Mouse (Mus musculus): Measurements from ENCODE around the gene 9130213A22Rik. TPM values are rescaled to one million over a fixed set of nuclear protein-coding genes. Genes with fewer than 3 reads are reported as not detected.

9130213A22Rik gene
- polyA plus RNA-seq, 1 experiment: not detected

DNA sequence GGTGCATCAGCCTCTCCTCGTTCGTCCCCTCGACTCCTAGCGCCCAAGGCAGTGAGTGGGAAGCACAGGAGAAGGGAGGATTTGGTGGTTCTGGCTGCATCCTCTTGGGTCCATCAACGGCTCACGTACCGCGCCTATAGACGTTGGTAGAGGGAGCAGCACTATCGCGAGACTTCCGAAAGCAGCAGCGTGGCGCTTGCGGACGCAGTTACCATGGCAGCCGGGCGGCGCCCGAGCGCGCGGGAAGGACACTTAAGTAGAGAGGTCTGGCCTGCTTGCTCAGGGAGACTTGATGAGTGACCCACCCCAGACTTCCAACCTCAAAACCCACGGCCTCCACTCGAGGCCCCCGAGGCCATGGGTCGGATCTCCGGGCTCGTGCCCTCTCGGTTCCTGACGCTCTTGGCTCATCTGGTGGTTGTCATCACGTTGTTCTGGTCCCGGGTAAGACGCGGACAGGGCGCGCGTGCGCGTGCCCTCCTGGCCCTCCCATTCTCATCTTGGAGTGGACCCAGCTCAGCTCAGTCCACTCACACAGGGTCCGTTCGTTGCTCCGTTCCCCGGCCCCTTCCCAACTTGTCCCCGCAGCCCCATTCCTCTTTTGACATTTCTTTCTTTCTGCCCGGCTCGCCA lies 51.7 kb downstream of the 9130213A22Rik start, which contains the start of gene Tmem107:
Gene Tmem107 (plus strand): TSS at position 217 of the 633 bp plus-strand sequence.
- Histone ChIP-seq H3K27me3 (ENCODE audit: control insufficient read depth) (no peaks in the 10 kb centered on the region), H3K36me3 (ENCODE audit: control insufficient read depth) (no peaks in the 10 kb centered on the region), H3K9me3 (ENCODE audit: control insufficient read depth, low read length) (no peaks in the 10 kb centered on the region), H3K4me3 (replicated peaks) (peak within 1 kb of the TSS; percentile 77), H3K4me1 (ENCODE audit: control insufficient read depth) (peaks cover 79% of the 10 kb centered on the region)
- TF ChIP-seq GATA1 (IDR thresholded peaks at IDR 0.05; ENCODE audit: low read length) (no peak), TAL1 (IDR thresholded peaks at IDR 0.05; ENCODE audit: low read length) (no peak)

DNA sequence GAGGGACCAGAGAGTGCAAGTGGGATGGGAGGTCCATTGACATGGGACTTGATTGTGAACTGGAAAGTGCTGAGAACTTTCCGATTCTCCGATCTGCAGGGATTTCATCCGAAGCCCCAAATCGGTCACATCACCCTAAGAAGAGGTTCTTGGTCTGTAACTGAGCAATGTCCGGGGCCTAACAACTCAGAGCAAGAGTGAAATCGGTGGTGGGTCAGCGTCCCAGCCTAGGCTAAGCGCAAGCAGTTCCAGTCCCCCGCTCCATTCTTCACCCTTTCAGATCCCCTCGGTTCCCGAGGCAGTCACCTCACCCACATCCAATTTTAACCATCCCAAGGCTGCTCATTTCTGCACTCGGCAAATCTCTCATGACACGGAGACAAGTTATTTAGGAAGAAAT lies 52.3 kb downstream of the 9130213A22Rik start:
- H3K27me3 ChIP-seq (ENCODE audit: control insufficient read depth): no peaks in the 10 kb centered on the region
- no peaks in the 10 kb centered on the region for H3K36me3 ChIP-seq (ENCODE audit: control insufficient read depth)
- H3K9me3 ChIP-seq (ENCODE audit: control insufficient read depth, low read length): no peaks in the 10 kb centered on the region
- H3K4me3 ChIP-seq (replicated peaks): peak overlapping the region; percentile 77
- peaks cover 80% of the 10 kb centered on the region for H3K4me1 ChIP-seq (ENCODE audit: control insufficient read depth)
- TF ChIP-seq TAL1 (IDR thresholded peaks at IDR 0.05; ENCODE audit: low read length) (no peak), GATA1 (IDR thresholded peaks at IDR 0.05; ENCODE audit: low read length) (no peak)

Other genes with a start within 250 kb of the 9130213A22Rik start
- 0.01 TPM in 1 of 2 replicates, not detected in the other for gene Rnf222, start 234.0 kb downstream of the 9130213A22Rik start, polyA plus RNA-seq (2012)
- 7.0 and 11.1 TPM in 2 replicates for gene Rpl26, start 221.0 kb downstream of the 9130213A22Rik start, polyA plus RNA-seq (2012)
- not detected in 2 replicates for gene Odf4, start 195.5 kb downstream of the 9130213A22Rik start, polyA plus RNA-seq (2012)
- gene Arhgef15, start 165.1 kb downstream of the 9130213A22Rik start, polyA plus RNA-seq (2012): not detected in 2 replicates
- not detected in 2 replicates for gene Slc25a35, start 154.5 kb downstream of the 9130213A22Rik start, polyA plus RNA-seq (2012)
- gene Rangrf, start 147.4 kb downstream of the 9130213A22Rik start, polyA plus RNA-seq (2012): 0.13 and 0.15 TPM in 2 replicates
- gene Pfas, start 114.1 kb downstream of the 9130213A22Rik start, polyA plus RNA-seq (2012): 0.78 and 0.81 TPM in 2 replicates
- 13.5 and 27.1 TPM in 2 replicates for gene Ctc1, start 106.7 kb downstream of the 9130213A22Rik start, polyA plus RNA-seq (2012)
- gene Aurkb, start 76.9 kb downstream of the 9130213A22Rik start, polyA plus RNA-seq (2012): 20.3 and 26.6 TPM in 2 replicates
- 2.0 and 2.4 TPM in 2 replicates for gene Borcs6, start 62.9 kb downstream of the 9130213A22Rik start, polyA plus RNA-seq (2012)
- gene Tmem107, start 51.8 kb downstream of the 9130213A22Rik start, polyA plus RNA-seq (2012): 10.0 and 12.3 TPM in 2 replicates
- gene Vamp2, start 34.1 kb downstream of the 9130213A22Rik start, polyA plus RNA-seq (2012): 7.9 and 9.1 TPM in 2 replicates
- gene Per1, start 27.4 kb downstream of the 9130213A22Rik start, polyA plus RNA-seq (2012): 1.4 and 1.5 TPM in 2 replicates
- 0.05 TPM in 1 of 2 replicates, not detected in the other for gene Hes7, start 2.2 kb downstream of the 9130213A22Rik start, polyA plus RNA-seq (2012)
- gene Aloxe3, start 3.3 kb upstream of the 9130213A22Rik start, polyA plus RNA-seq (2012): 0.01 TPM in 1 of 2 replicates, not detected in the other
- not detected in 2 replicates for gene Alox12b, start 34.4 kb upstream of the 9130213A22Rik start, polyA plus RNA-seq (2012)
- not detected in 2 replicates for gene Alox8, start 75.3 kb upstream of the 9130213A22Rik start, polyA plus RNA-seq (2012)
- not detected in 2 replicates for gene Gucy2e, start 114.4 kb upstream of the 9130213A22Rik start, polyA plus RNA-seq (2012)
- 3.4 and 4.9 TPM in 2 replicates for gene Cntrob, start 201.2 kb upstream of the 9130213A22Rik start, polyA plus RNA-seq (2012)
- 1.5 and 1.9 TPM in 2 replicates for gene Trappc1, start 201.4 kb upstream of the 9130213A22Rik start, polyA plus RNA-seq (2012)
- gene Kcnab3, start 203.7 kb upstream of the 9130213A22Rik start, polyA plus RNA-seq (2012): not detected in 2 replicates
- 0.06 TPM in 1 of 2 replicates, not detected in the other for gene Rnf227, start 217.9 kb upstream of the 9130213A22Rik start, polyA plus RNA-seq (2012)
- gene Chd3, start 246.8 kb upstream of the 9130213A22Rik start, polyA plus RNA-seq (2012): 1.1 and 1.8 TPM in 2 replicates